Mouse (Mus musculus) CH12.LX (cell line): ENCODE measurements around the gene Fam240a. TPM values are rescaled to one million over a fixed set of nuclear protein-coding genes. Genes with fewer than 3 reads are reported as not detected.

Experiments
- DNase-seq: peaks from one replicate; pipeline ENCODE4 v3.0.0-alpha.2; 2013; ENCODE audit errors: extremely low read depth
- H3K27ac ChIP-seq: 2 replicates; pipeline ENCODE4 v1.5.1; 2012; ENCODE audit warnings: low read depth, mild to moderate bottlenecking, control low read depth, moderate library complexity; ENCODE audit not compliant: insufficient read depth
- H3K27me3 ChIP-seq: replicated peaks from 2 replicates; pipeline ENCODE3; 2012; ENCODE audit warnings: inconsistent platforms
- H3K36me3 ChIP-seq, 2 experiments: replicated peaks in 1 of 2; 2 replicates each; pipeline versions ENCODE3 to v1.6.1; 2012; ENCODE audit warnings: inconsistent platforms in 1 of 2, low read length in 1 of 2, mild to moderate bottlenecking in 1 of 2, mixed read lengths in 1 of 2, moderate library complexity in 1 of 2; ENCODE audit not compliant: control insufficient read depth in 1 of 2, insufficient read depth in 1 of 2
- H3K4me1 ChIP-seq, 2 experiments: 2 replicates each; pipeline ENCODE4 v1.6.1; 2012; ENCODE audit warnings: inconsistent platforms in 1 of 2, moderate library complexity in 1 of 2; ENCODE audit not compliant: insufficient read depth in 2 of 2, control insufficient read depth in 1 of 2
- H3K4me2 ChIP-seq: 2 replicates; pipeline ENCODE4 v1.6.1; 2012; ENCODE audit warnings: low read depth, mild to moderate bottlenecking, control low read depth; ENCODE audit not compliant: poor library complexity, insufficient read depth, severe bottlenecking
- H3K4me3 ChIP-seq, 3 experiments: fragments of 150-350 bp in 1 of 3; sonication (generic) in 1 of 3; replicated peaks in 1 of 3; 2 replicates each; pipeline versions ENCODE3 to v1.5.1; 2011 to 2012; ENCODE audit warnings: low read depth in 2 of 3, low read length in 2 of 3, mild to moderate bottlenecking in 2 of 3, moderate library complexity in 2 of 3, control low read depth in 1 of 3, improper control_type of control experiment in 1 of 3, inconsistent platforms in 1 of 3, mixed read lengths in 1 of 3; ENCODE audit not compliant: poor library complexity in 1 of 3
- H3K79me2 ChIP-seq: replicated peaks from 2 replicates; pipeline ENCODE4 v1.6.1; 2012; ENCODE audit warnings: mild to moderate bottlenecking, moderate library complexity; ENCODE audit not compliant: control insufficient read depth, poor library complexity, insufficient read depth, severe bottlenecking; ENCODE audit errors: extremely low read depth
- H3K9ac ChIP-seq: 2 replicates; pipeline ENCODE4 v1.6.1; 2012; ENCODE audit warnings: low read depth, mild to moderate bottlenecking, control low read depth, moderate library complexity; ENCODE audit not compliant: insufficient read depth
- H3K9me3 ChIP-seq: replicated peaks from 2 replicates; pipeline ENCODE3; 2012; ENCODE audit warnings: low read length, inconsistent platforms, mixed read lengths
- BHLHE40 ChIP-seq: IDR thresholded peaks from 2 replicates; pipeline ENCODE4 v1.6.1; 2011; ENCODE audit warnings: mild to moderate bottlenecking, low read depth, low read length, improper control_type of control experiment
- CTCF ChIP-seq, 2 experiments: IDR thresholded peaks in 1 of 2; conservative IDR thresholded peaks in 1 of 2; 2 replicates each; pipeline ENCODE4 v1.5.1; 2011 to 2012; ENCODE audit warnings: low read depth in 2 of 2, low read length in 2 of 2, improper control_type of control experiment in 1 of 2, inconsistent platforms in 1 of 2, mild to moderate bottlenecking in 1 of 2, moderate library complexity in 1 of 2
- E2F4 ChIP-seq: IDR thresholded peaks from 2 replicates; pipeline ENCODE4 v1.6.1; 2011; ENCODE audit warnings: low read depth, low read length, improper control_type of control experiment; ENCODE audit not compliant: insufficient replicate concordance
- HCFC1 ChIP-seq: IDR thresholded peaks from 2 replicates; pipeline ENCODE4 v1.6.1; 2012; ENCODE audit warnings: low read depth, mild to moderate bottlenecking, inconsistent platforms, low read length, improper control_type of control experiment
- IRF4 ChIP-seq: IDR thresholded peaks from 2 replicates; pipeline ENCODE4 v1.6.1; 2014; ENCODE audit warnings: low read depth, mild to moderate bottlenecking, inconsistent platforms, low read length, improper control_type of control experiment
- MAFK ChIP-seq: IDR thresholded peaks from 2 replicates; pipeline ENCODE4 v1.6.1; 2011; ENCODE audit warnings: low read length, improper control_type of control experiment; ENCODE audit not compliant: insufficient replicate concordance
- MAX ChIP-seq: IDR thresholded peaks from 2 replicates; pipeline ENCODE4 v1.6.1; 2011; ENCODE audit warnings: low read length, improper control_type of control experiment
- MAZ ChIP-seq: IDR thresholded peaks from 2 replicates; pipeline ENCODE4 v1.6.1; 2012; ENCODE audit warnings: low read depth, mild to moderate bottlenecking, inconsistent platforms, low read length, improper control_type of control experiment, moderate library complexity
- MEF2A ChIP-seq: IDR thresholded peaks from 2 replicates; pipeline ENCODE4 v1.6.1; 2014; ENCODE audit warnings: low read depth, mild to moderate bottlenecking, inconsistent platforms, low read length, improper control_type of control experiment, borderline replicate concordance
- MXI1 ChIP-seq: IDR thresholded peaks from 2 replicates; pipeline ENCODE4 v1.6.1; 2011; ENCODE audit warnings: mild to moderate bottlenecking, low read depth, low read length, improper control_type of control experiment
- NRF1 ChIP-seq: IDR thresholded peaks from 2 replicates; pipeline ENCODE4 v1.6.1; 2014; ENCODE audit warnings: low read depth, mild to moderate bottlenecking, inconsistent platforms, low read length, improper control_type of control experiment, moderate library complexity
- PAX5 ChIP-seq: IDR thresholded peaks from 2 replicates; pipeline ENCODE4 v1.6.1; 2012; ENCODE audit warnings: low read length, inconsistent platforms, mixed read lengths
- POLR2A ChIP-seq: IDR thresholded peaks from 2 replicates; pipeline ENCODE4 v1.6.1; 2011; ENCODE audit warnings: low read depth, mild to moderate bottlenecking, improper control_type of control experiment, low read length
- POLR2AphosphoS2 ChIP-seq: IDR thresholded peaks from 2 replicates; pipeline ENCODE4 v1.6.1; 2011; ENCODE audit warnings: low read depth, low read length, improper control_type of control experiment
- RCOR1 ChIP-seq: conservative IDR thresholded peaks from 2 replicates; pipeline ENCODE4 v1.6.1; 2012; ENCODE audit warnings: low read depth, mild to moderate bottlenecking, inconsistent platforms, low read length, improper control_type of control experiment
- SIN3A ChIP-seq: IDR thresholded peaks from 2 replicates; pipeline ENCODE4 v1.6.1; 2012; ENCODE audit warnings: low read length, improper control_type of control experiment, inconsistent platforms
- TCF12 ChIP-seq: IDR thresholded peaks from 2 replicates; pipeline ENCODE4 v1.6.1; 2014; ENCODE audit warnings: low read depth, mild to moderate bottlenecking, inconsistent platforms, low read length, improper control_type of control experiment
- UBTF ChIP-seq: IDR thresholded peaks from 2 replicates; pipeline ENCODE4 v1.6.1; 2012; ENCODE audit warnings: low read depth, mild to moderate bottlenecking, inconsistent platforms, low read length, improper control_type of control experiment, moderate library complexity
- USF1 ChIP-seq: IDR thresholded peaks from 2 replicates; pipeline ENCODE4 v1.6.1; 2014; ENCODE audit warnings: low read depth, mild to moderate bottlenecking, inconsistent platforms, low read length, improper control_type of control experiment
- USF2 ChIP-seq: conservative IDR thresholded peaks from 2 replicates; pipeline ENCODE4 v1.6.1; 2011; ENCODE audit warnings: low read depth, low read length, improper control_type of control experiment
- ZC3H11A ChIP-seq: IDR thresholded peaks from 2 replicates; pipeline ENCODE4 v1.6.1; 2012; ENCODE audit warnings: low read depth, mild to moderate bottlenecking, inconsistent platforms, low read length, improper control_type of control experiment
- ZMIZ1 ChIP-seq: IDR thresholded peaks from 2 replicates; pipeline ENCODE4 v1.6.1; 2012; ENCODE audit warnings: low read depth, mild to moderate bottlenecking, inconsistent platforms, low read length, improper control_type of control experiment
- ZNF384 ChIP-seq: IDR thresholded peaks from 2 replicates; pipeline ENCODE4 v1.6.1; 2012; ENCODE audit warnings: low read depth, low read length, improper control_type of control experiment, inconsistent platforms
- dilution Hi-C: fragments of 300-500 bp; cut with MboI; formaldehyde crosslinking; loops from 2 replicates; pipeline ENCODE4 v1.14.3; 2020; ENCODE audit warnings: low sequenced_read_pairs; ENCODE audit not compliant: extremely low pct_unique_long_range_greater_than_20kb, extremely low pct_ligation_motif_present
- in situ Hi-C: fragments of 300-500 bp; cut with MboI; formaldehyde crosslinking; loops from 3 replicates; pipeline ENCODE4 v1.14.3; 2019; ENCODE audit warnings: low sequenced_read_pairs, low pct_ligation_motif_present, low pct_unique_long_range_greater_than_20kb, mixed read lengths
- polyA plus RNA-seq: library from polyadenylated mRNA; unstranded; fragments of >175 nt; gene quantifications from 2 replicates; pipeline ENCODE4 v1.2.1, GENCODE M21; 2012; ENCODE audit warnings: low read depth; ENCODE audit not compliant: insufficient read length
- total RNA-seq, 2 experiments: library from RNA; depleted of rRNA; stranded (reverse); fragments of 300-350 nt in 1 of 2; fragments of >200 nt in 1 of 2; gene quantifications; 2 replicates each; pipeline ENCODE4 v1.2.3; 2012 to 2014

Fam240a gene
- total and polyA plus RNA-seq, 3 experiments, result not detected

DNA sequence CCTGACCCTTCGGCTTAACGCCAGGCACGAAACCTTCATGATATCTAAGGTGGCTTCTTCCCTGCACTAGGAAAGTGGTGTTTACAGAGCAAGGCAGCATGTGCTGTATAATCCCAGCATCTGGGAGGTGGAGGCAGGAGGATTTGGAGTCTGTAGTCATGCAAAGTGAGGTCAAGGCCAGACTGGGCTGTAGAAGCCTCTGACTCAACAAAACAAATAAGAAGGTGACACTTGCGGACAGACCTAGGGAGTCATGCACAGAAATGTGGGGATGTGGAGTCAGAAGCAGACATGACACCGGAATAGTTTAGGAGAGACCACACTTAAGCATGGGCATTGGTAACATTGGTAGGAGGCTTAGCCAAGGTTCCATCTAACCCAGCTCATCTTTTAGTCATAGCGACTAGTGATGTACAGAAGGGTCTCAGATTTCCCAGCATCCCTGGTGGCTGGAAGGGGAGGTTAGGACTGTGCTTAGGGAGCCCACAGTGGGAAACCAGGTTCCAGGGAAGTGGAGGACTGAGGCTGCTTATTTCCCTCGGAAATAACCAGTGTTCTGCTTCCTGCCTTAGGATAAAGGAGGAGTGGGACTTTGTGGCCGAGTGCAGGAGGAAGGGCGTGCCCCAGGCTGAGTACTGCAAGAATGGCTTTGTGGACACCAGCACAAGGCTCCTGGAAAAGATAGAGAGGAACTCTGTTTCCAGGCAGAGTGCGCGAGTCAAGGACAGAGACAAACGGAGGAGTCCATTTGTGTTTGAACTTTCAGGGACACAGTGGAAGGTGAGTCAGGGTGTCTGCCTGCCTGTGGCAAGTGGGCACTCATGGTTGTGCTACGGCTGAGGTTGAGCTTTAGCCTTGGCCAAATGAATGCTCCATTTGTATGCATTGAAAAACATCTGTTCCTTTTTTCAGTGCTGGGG is 43.8 kb upstream of the Fam240a start:
- in situ Hi-C loops, result no loop called here
- no peak overlapping the region for H3K9ac ChIP-seq
- H3K27ac ChIP-seq, result no peak overlapping the region

DNA sequence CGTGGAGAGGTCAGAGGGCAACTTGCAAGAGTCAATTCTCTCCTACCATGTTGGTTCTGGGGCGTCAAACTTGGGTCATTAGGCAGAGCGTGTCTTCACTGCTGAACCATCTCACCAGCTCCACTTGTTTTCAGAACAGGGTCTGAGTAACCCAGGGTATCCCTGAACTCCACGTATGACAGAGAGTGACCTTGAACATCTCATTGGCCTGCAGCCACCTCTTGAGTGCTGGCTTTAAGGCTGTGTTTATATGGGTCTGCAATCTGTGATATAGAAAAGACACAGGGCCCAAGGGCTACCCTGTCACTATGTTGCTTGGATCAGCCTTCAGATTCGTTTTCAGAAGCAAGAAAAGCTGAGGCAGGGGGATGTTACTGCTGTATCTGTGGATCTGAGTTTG is 43.0 kb upstream of the Fam240a start:
- Histone ChIP-seq H3K4me3 (no peak overlapping the region), H3K27ac (no peak overlapping the region), H3K9ac (no peak overlapping the region), H3K27me3 (no peaks in the 10 kb centered on the region), H3K4me1 (peaks cover 1 to 2% of the 10 kb centered on the region in 2 experiments; a peak in 1 of 4 replicates), H3K79me2 (no peaks in the 10 kb centered on the region), H3K9me3 (no peaks in the 10 kb centered on the region), H3K36me3 (no peaks in the 10 kb centered on the region), H3K4me2 (no peak overlapping the region)
- DNase-seq, result no peak
- no peak for TF ChIP-seq TCF12
- no peak for TF ChIP-seq MAZ
- TF ChIP-seq USF2, result no peak
- TF ChIP-seq SIN3A, result no peak
- TF ChIP-seq MXI1, result no peak
- no peak for TF ChIP-seq POLR2A
- in situ Hi-C loops (no loop called here), dilution Hi-C loops (no loop called here)

More for the DNA sequence above, 43.8 kb upstream of the Fam240a start:
- Histone ChIP-seq H3K27me3 (no peaks in the 10 kb centered on the region), H3K4me1 (peaks cover 2 to 4% of the 10 kb centered on the region in 2 experiments; a peak in 1 of 4 replicates), H3K79me2 (no peaks in the 10 kb centered on the region), H3K9me3 (no peaks in the 10 kb centered on the region), H3K36me3 (no peaks in the 10 kb centered on the region)
- TF ChIP-seq POLR2AphosphoS2 (no peak), NRF1 (no peak)
- TF ChIP-seq, all 38 proteins: peak for 0
- dilution Hi-C loops, result no loop called here
- Histone ChIP-seq H3K4me2 (no peak overlapping the region), H3K4me3 (no peak overlapping the region)
- DNase-seq, result no peak

- Histone ChIP-seq H3K4me3 (no peak overlapping the region), H3K4me1 (0 out of 4 replicates have a peak, but pooled peaks cover 0 to 2% of the 10 kb centered on the region in 2 experiments), H3K27ac (no peak overlapping the region), H3K27me3 (no peaks in the 10 kb centered on the region), H3K9me3 (no peaks in the 10 kb centered on the region), H3K36me3 (no peaks in the 10 kb centered on the region), H3K79me2 (no peaks in the 10 kb centered on the region), H3K4me2 (no peak overlapping the region), H3K9ac (no peak overlapping the region)
- TF ChIP-seq ZC3H11A (no peak), ZMIZ1 (no peak), UBTF (no peak), MAZ (no peak), RCOR1 (no peak), CTCF (conservative IDR thresholded peaks at IDR 0.05 in 1 of 2, IDR thresholded peaks at IDR 0.05 in 1 of 2; ENCODE audit: low read depth in 2 of 2, low read length in 2 of 2) (no peak), BHLHE40 (no peak), E2F4 (no peak), ZNF384 (no peak), USF1 (no peak), POLR2AphosphoS2 (no peak), MAX (no peak), USF2 (no peak), IRF4 (no peak), PAX5 (no peak), HCFC1 (no peak), MEF2A (no peak), MAFK (no peak)
- in situ Hi-C loops, result no loop called here
- dilution Hi-C loops, result no loop called here
- DNase-seq, result no peak
These were observed 39.3 kb upstream of the Fam240a start for GRCm38 (mm10) chr9:110955962-110956361.
